Mouse (Mus musculus) lung, adult 2 months (tissue): ENCODE measurements around the gene Cmc1. TPM values are rescaled to one million over a fixed set of nuclear protein-coding genes. Genes with fewer than 3 reads are reported as not detected.

ENCODE experiments used
- DNase-seq: peaks from one replicate; pipeline ENCODE4 v3.0.0; 2022
- H3K4me1 ChIP-seq: fragments of 200-500 bp; 2 replicates; pipeline ENCODE4 v1.6.1; 2011; ENCODE audit warnings: low read length; ENCODE audit not compliant: control insufficient read depth, insufficient read depth
- H3K4me3 ChIP-seq: fragments of 200-500 bp; replicated peaks from 2 replicates; pipeline ENCODE3; 2011; ENCODE audit warnings: low read depth, mild to moderate bottlenecking, control low read depth, low read length; ENCODE audit errors: extremely low read depth
- CTCF ChIP-seq: fragments of 200-500 bp; IDR thresholded peaks from 2 replicates; pipeline ENCODE4 v1.5.1; 2011; ENCODE audit warnings: mild to moderate bottlenecking, low read length, control low read depth; ENCODE audit not compliant: insufficient read depth
- POLR2A ChIP-seq: fragments of 200-500 bp; IDR thresholded peaks from 2 replicates; pipeline ENCODE4 v1.6.1; 2011; ENCODE audit warnings: low read depth, mild to moderate bottlenecking, control low read depth, low read length, borderline replicate concordance; ENCODE audit errors: extremely low read depth
- WGBS: fragments of 180-500 bp; shearing (Covaris S2); methylation state at CpG from one replicate; pipeline ENCODE4 v1.1.7; 2018; 5-methylcytosine and 5-hydroxymethylcytosine counted together
- polyA plus RNA-seq: library from polyadenylated mRNA; depleted of rRNA; stranded (reverse); fragments of >200 nt; gene quantifications from 2 replicates; pipeline ENCODE4 v1.2.3, GENCODE M21; 2012

Cmc1 gene
- polyA plus RNA-seq, 1 experiment, result 1.9 TPM

DNA sequence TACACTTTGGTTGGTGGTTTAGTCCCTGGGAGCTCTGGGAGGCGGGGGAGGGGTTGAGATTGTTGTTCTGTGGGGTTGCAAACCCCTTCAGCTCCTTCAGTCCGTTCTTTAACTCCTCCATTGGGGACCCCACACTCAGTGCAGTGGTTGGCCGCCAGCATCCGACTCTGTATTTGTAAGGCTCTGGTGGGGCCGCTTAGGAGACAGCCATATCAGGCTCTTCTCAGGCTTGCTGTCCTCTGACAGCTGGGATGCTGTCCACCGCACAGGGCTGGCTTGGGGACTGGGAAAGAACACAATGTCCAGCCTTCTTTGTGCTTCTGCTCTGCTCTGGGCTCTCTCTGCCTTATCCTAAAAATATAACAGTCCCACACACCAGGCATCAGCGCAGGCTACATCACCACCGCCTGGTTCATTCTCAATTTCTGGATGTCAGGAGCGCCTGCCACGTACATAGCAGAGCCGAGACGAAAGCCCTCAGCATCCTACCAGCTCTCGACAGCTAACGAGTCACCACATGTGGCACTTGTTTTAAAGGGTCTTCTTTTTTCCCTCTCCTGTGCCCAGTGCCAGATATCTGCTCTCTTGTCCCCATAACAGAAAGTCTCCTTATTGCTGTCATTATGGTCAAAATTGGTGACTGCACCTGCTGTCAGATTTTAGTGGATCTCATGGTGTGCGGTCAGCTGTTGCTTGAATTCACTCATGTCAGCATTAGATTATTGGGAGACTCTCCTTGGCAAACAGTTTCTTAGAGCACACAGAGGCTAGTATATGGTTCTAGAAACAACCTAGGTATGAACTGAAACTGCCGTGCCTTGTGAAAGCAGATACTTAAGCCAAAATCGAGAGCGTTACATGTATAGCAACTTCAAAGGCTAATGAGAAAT is 29.4 kb upstream of the Cmc1 start:
- WGBS, result 81% methylated on average over 18 of the region's 18 CpGs
- TF ChIP-seq CTCF, result no peak
- TF ChIP-seq POLR2A, result no peak
- Histone ChIP-seq H3K4me1 (no peaks in the 10 kb centered on the region), H3K4me3 (no peak overlapping the region)
- no peak for DNase-seq

DNA sequence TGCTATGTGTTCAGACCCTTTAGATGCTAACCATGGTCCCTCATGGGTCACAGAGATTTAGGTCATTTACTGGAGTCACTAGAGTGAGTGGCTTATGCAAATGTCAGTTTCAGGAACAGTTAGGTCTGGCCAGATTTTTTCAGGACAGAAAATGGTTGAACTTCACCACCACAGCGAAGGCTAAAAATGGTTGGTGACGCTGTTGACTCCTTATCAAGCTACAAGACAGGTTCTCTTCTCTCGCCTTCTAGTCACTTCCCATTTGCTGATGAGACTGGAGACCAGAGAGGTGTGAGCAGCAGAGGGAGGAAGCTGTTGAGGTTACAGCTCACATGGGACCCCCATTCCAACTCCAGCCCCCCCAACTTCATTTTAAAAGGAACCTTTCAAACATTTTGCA is 26.7 kb upstream of the Cmc1 start:
- H3K4me3 ChIP-seq, result no peak overlapping the region
- TF ChIP-seq POLR2A, result no peak
- TF ChIP-seq CTCF, result no peak
- DNase-seq, result no peak
- no peaks in the 10 kb centered on the region for H3K4me1 ChIP-seq
- 80% methylated on average over 3 of the region's 3 CpGs for WGBS

DNA sequence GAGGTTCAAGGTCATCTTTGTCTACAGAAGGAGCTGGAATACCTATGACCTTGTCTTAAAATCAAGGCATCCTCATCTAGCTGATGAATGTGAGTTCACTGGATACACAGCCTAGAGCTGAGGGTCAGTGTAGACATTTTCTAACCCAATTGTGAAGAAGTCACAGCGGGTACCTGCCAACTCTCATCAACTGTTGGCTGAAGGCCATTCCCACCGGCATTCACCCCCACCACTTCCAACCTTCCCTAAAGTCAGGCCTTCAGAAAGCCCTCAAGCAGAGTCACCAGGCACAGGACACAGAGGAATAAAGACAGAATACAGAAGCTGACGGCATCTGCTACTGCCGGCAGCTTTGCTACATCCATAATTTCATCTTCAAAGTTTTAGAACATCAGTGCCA is 25.4 kb upstream of the Cmc1 start:
- DNase-seq, result no peak
- 83% methylated on average over 4 of the region's 4 CpGs for WGBS
- H3K4me3 ChIP-seq, result no peak overlapping the region
- TF ChIP-seq POLR2A (no peak), CTCF (no peak)
- H3K4me1 ChIP-seq, result no peaks in the 10 kb centered on the region

DNA sequence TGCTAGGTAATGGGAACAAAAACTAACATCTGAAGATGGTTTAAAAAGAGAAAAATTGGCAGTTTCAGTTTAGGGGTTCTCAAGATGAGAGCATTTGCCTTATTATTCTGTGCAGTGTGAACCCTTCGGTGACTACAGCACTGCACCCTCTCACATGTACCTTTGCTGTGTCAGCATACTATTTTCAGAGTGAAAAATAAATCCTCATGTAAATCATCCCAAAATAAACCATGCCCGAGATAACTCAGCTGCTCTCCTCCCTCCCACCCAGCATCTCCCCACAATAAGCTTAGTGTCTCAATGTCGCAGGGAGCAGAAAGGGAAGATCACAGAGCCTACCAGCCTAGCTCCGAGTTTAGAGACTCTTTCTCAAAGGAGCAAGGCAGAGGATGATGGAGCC is 23.1 kb upstream of the Cmc1 start:
- 82% methylated on average over 4 of the region's 4 CpGs for WGBS
- Histone ChIP-seq H3K4me1 (no peaks in the 10 kb centered on the region), H3K4me3 (no peak overlapping the region)
- no peak for DNase-seq
- no peak for TF ChIP-seq CTCF
- TF ChIP-seq POLR2A, result no peak

DNA sequence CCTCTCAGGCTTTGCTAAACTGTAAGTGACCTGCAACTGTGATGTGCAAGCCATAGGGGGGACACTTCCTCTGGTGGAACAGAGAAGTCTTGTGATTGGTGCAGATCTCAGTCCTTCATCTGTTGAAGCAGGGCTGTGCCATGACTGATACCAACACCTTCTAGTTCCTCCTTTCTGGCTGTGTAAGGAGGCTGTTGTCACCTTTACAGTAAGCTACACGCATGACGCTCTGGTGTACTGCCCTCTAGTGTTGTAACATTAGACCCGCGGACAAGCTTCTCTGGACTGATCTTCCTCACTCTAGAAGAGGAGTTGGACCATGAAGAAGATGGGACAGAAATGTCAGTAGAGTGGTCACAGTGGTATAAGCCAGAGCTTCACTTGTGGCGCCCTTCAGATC is 18.6 kb upstream of the Cmc1 start:
- DNase-seq, result no peak

DNA sequence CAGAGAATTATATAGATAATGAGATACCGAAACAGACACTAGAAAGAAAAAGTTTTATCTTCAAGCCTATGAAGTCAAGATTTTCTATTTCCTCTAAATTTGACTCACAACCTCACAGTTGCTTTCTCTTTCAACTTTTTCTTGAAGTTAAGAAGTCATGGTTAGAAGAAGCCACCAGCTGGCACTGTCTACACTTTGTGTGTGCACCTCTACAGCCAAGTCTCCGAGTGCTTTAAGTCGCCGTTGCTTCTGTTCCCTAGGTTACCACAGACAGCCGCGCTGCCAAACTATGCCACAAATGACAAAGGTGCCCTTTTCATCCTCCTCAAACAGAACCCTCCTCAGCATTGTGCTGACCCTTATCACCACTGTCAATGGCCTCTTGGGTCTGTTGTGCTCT is 17.6 kb upstream of the Cmc1 start:
- no peak overlapping the region for H3K4me3 ChIP-seq
- TF ChIP-seq CTCF, result no peak
- no peak for TF ChIP-seq POLR2A
- WGBS, result 84% methylated on average over 6 of the region's 6 CpGs
- DNase-seq, result no peak
- H3K4me1 ChIP-seq, result no peaks in the 10 kb centered on the region

More for the DNA sequence above, 18.6 kb upstream of the Cmc1 start:
- H3K4me3 ChIP-seq, result no peak overlapping the region
- 49% methylated on average over 5 of the region's 5 CpGs for WGBS
- no peak; the same call in 1 of the 2 replicates for TF ChIP-seq CTCF
- no peak for TF ChIP-seq POLR2A
- H3K4me1 ChIP-seq, result no peaks in the 10 kb centered on the region

DNA sequence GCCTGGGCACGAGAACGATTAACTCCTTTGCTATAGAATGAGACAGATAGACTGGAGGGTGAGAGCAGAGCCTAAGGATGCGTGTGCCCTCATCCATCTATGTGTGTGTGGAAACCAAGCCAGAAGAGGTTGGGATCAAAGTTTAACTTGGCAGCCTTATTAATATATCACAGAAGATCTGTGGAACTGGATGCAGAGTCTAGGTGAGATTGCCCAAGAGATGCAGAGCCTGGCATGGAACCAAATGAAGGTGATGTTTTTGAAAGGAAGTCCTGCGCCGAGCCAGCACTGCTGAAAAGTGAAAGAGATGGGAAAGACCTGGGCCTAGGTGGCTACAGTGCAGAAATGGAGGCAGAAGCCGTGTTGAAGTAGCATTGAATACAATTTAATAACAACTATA is 11.6 kb upstream of the Cmc1 start:
- no peak overlapping the region for H3K4me3 ChIP-seq
- no peak for DNase-seq
- no peaks in the 10 kb centered on the region for H3K4me1 ChIP-seq
- no peak for TF ChIP-seq CTCF
- TF ChIP-seq POLR2A, result no peak
- 89% methylated on average over 6 of the region's 6 CpGs for WGBS

DNA sequence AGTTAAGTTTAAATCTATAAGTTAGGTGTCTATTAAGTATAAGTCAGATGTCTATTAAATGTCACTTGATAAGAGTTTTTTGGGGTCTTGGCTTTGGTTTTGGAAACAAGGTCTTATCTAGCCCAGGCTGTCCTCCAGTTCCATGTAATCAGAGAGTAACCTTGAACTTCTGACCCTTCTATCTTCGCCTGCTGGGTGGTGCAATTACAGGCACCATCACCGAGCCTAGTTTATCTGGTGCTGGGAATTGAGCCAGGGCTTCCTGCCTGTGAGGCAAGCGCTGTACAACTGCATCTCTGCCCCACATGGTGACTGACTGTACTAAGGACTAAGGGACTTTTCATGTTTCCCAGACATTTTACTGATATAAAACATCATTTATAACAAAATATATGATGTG is 10.0 kb upstream of the Cmc1 start:
- no peak overlapping the region for H3K4me3 ChIP-seq
- H3K4me1 ChIP-seq, result no peaks in the 10 kb centered on the region
- 30% methylated on average over 3 of the region's 3 CpGs for WGBS
- no peak for DNase-seq
- TF ChIP-seq POLR2A (no peak), CTCF (no peak)

DNA sequence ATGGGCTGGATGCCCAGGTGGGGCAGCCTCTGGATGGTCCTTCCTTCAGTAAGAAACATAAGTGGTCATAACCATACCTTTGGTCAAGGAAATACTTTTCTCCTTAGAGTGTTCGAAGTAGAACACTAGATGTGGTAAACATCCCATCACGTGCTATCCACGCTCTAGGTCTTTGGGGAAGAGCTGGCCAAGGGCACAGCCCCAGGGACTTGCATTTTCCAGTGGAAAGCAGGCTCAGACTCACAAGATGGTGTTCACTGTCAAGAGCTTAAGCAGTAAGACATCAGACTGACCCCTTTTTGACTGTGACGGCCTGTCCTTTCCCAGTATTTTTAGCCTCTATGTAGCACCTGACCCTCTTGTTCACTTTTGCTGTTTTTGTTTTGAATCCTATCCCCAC is 8.2 kb upstream of the Cmc1 start:
- DNase-seq, result no peak
- 96% methylated on average over 4 of the region's 4 CpGs for WGBS
- no peaks in the 10 kb centered on the region for H3K4me1 ChIP-seq
- no peak overlapping the region for H3K4me3 ChIP-seq
- TF ChIP-seq POLR2A (no peak), CTCF (no peak)

DNA sequence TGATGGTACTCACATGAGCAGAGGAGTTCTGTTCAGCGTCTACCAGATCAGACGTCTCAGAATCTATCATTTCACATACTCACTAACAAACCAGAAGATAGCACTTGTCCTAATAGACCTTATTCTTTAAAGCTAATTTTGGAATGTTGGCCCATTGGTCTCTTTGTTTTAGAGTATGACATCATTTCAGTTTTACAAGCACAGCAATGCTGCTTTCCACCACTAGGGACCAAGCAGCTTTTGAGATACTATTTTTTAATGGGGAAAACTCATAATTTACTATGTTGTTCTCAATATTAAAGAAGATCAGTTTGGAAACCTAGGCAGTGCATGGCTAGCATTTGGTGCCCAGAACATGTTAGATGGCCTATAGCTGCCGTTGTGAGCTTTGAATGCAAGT is 7.3 kb upstream of the Cmc1 start:
- no peaks in the 10 kb centered on the region for H3K4me1 ChIP-seq
- no peak for TF ChIP-seq POLR2A
- TF ChIP-seq CTCF, result no peak
- no peak overlapping the region for H3K4me3 ChIP-seq
- no peak for DNase-seq
- 92% methylated on average over 3 of the region's 3 CpGs for WGBS
